Mouse (Mus musculus) heart, embryonic 12.5 days (tissue): ENCODE results near the gene Gm20538. TPM values are rescaled to one million over a fixed set of nuclear protein-coding genes. Genes with fewer than 3 reads are reported as not detected.
A peak's percentile ranks its signal among the peaks of the same experiment; 100 is the strongest.

Experiments
- ATAC-seq: fragments of 200-750 bp; cut with Nextera tagmentation; 2 replicates; pipeline ENCODE4 v1.8.0; 2017; ENCODE audit warnings: moderate TSS enrichment, moderate library complexity; ENCODE audit not compliant: insufficient number of reproducible peaks, low FRiP score
- H3K27ac ChIP-seq: fragments of 300-500 bp; sonication (generic); 2 replicates; pipeline ENCODE4 v1.5.1; 2016; ENCODE audit warnings: mild to moderate bottlenecking, moderate library complexity; ENCODE audit not compliant: poor library complexity, severe bottlenecking
- H3K27me3 ChIP-seq: fragments of 300-500 bp; sonication (generic); replicated peaks from 2 replicates; pipeline ENCODE4 v1.6.1; 2016; ENCODE audit warnings: mild to moderate bottlenecking, moderate library complexity
- H3K36me3 ChIP-seq: fragments of 300-500 bp; sonication (generic); 2 replicates; pipeline ENCODE4 v1.6.1; 2016; ENCODE audit warnings: mild to moderate bottlenecking, moderate library complexity
- H3K4me1 ChIP-seq: fragments of 300-500 bp; sonication (generic); replicated peaks from 2 replicates; pipeline ENCODE4 v1.6.1; 2016; ENCODE audit warnings: mild to moderate bottlenecking
- H3K4me2 ChIP-seq: fragments of 300-500 bp; sonication (generic); 2 replicates; pipeline ENCODE4 v1.6.1; 2016; ENCODE audit warnings: mild to moderate bottlenecking, moderate library complexity
- H3K4me3 ChIP-seq: fragments of 300-500 bp; sonication (generic); 2 replicates; pipeline ENCODE4 v1.5.1; 2016; ENCODE audit warnings: mild to moderate bottlenecking
- H3K9ac ChIP-seq: fragments of 300-500 bp; sonication (generic); 2 replicates; pipeline ENCODE4 v1.6.1; 2016; ENCODE audit warnings: mild to moderate bottlenecking, moderate library complexity
- H3K9me3 ChIP-seq: fragments of 300-500 bp; sonication (generic); replicated peaks from 2 replicates; pipeline ENCODE4 v1.6.1; 2016; ENCODE audit warnings: mild to moderate bottlenecking, moderate library complexity
- WGBS: fragments of 180-500 bp; shearing (Covaris S2); methylation state at CpG from one replicate; pipeline ENCODE4 v1.1.7; 2016; 5-methylcytosine and 5-hydroxymethylcytosine counted together
- polyA plus RNA-seq: library from polyadenylated mRNA; unstranded; fragments of >200 nt; fragmentation: Nextera tagmentation; extraction: Ambion mirVana; gene quantifications from 2 replicates; pipeline ENCODE4 v1.2.1, GENCODE M21; 2016

Gene Gm20538
- polyA plus RNA-seq, 1 experiment from 2014 or later, result not detected

- no peak overlapping the region for H3K4me2 ChIP-seq
- no peak overlapping the region for H3K4me3 ChIP-seq
- no peak overlapping the region for H3K27ac ChIP-seq
- H3K9me3 ChIP-seq, result peaks cover 4% of the 10 kb centered on the region
- peaks cover 16% of the 10 kb centered on the region for H3K27me3 ChIP-seq
- H3K36me3 ChIP-seq, result peaks cover 4% of the 10 kb centered on the region
- WGBS, result 34% methylated on average over 3 of the region's 3 CpGs
- ATAC-seq, result no peak
- no peaks in the 10 kb centered on the region for H3K4me1 ChIP-seq
- no peak overlapping the region for H3K9ac ChIP-seq
These were observed 17.3 kb downstream of the Gm20538 start for GRCm38 (mm10) chr19:44535376-44535775.

GRCm38 (mm10) chr19:44530018-44530417 is 22.6 kb downstream of the Gm20538 start:
- Histone ChIP-seq H3K4me3 (no peak overlapping the region), H3K4me2 (no peak overlapping the region), H3K9ac (no peak overlapping the region), H3K36me3 (no peaks in the 10 kb centered on the region), H3K27me3 (peaks cover 18% of the 10 kb centered on the region), H3K4me1 (no peaks in the 10 kb centered on the region), H3K9me3 (no peaks in the 10 kb centered on the region), H3K27ac (no peak overlapping the region)
- ATAC-seq, result no peak
- WGBS, result 70% methylated on average over 6 of the region's 6 CpGs

GRCm38 (mm10) chr19:44525551-44526205 is 27.0 kb downstream of the Gm20538 start:
- WGBS, result 73% methylated on average over 9 of the region's 9 CpGs
- H3K36me3 ChIP-seq, result no peaks in the 10 kb centered on the region
- no peak overlapping the region for H3K9ac ChIP-seq
- H3K27me3 ChIP-seq, result peaks cover 8% of the 10 kb centered on the region; the same call in 1 of the 2 replicates
- no peak overlapping the region for H3K4me2 ChIP-seq
- ATAC-seq, result no peak
- H3K4me3 ChIP-seq, result no peak overlapping the region
- no peak overlapping the region for H3K27ac ChIP-seq
- H3K9me3 ChIP-seq, result no peaks in the 10 kb centered on the region
- H3K4me1 ChIP-seq, result no peaks in the 10 kb centered on the region

- no peak overlapping the region for H3K9ac ChIP-seq
- H3K36me3 ChIP-seq, result no peaks in the 10 kb centered on the region
- no peak overlapping the region for H3K27ac ChIP-seq
- H3K9me3 ChIP-seq, result no peaks in the 10 kb centered on the region
- H3K4me1 ChIP-seq, result peaks cover 7% of the 10 kb centered on the region
- H3K4me3 ChIP-seq, result no peak overlapping the region
- peaks cover 53% of the 10 kb centered on the region for H3K27me3 ChIP-seq
- no peak for ATAC-seq
- WGBS, result 31% methylated on average over 7 of the region's 7 CpGs
- no peak overlapping the region for H3K4me2 ChIP-seq
These were observed 33.5 kb downstream of the Gm20538 start for GRCm38 (mm10) chr19:44519152-44519551.

- Histone ChIP-seq H3K36me3 (no peaks in the 10 kb centered on the region), H3K9ac (no peak overlapping the region), H3K27me3 (peaks cover 59% of the 10 kb centered on the region), H3K9me3 (no peaks in the 10 kb centered on the region), H3K4me2 (no peak overlapping the region), H3K4me1 (peaks cover 8% of the 10 kb centered on the region), H3K4me3 (no peak overlapping the region), H3K27ac (no peak overlapping the region)
- ATAC-seq, result 0 out of 2 replicates have a peak, but pooled peaks have one; percentile 40
- 52% methylated on average over 12 of the region's 12 CpGs for WGBS
These were observed 34.4 kb downstream of the Gm20538 start for GRCm38 (mm10) chr19:44517996-44518768.

GRCm38 (mm10) chr19:44515769-44516168 is 36.9 kb downstream of the Gm20538 start:
- Histone ChIP-seq H3K36me3 (no peaks in the 10 kb centered on the region), H3K9me3 (no peaks in the 10 kb centered on the region), H3K27me3 (peaks cover 83% of the 10 kb centered on the region), H3K27ac (no peak overlapping the region), H3K4me1 (peaks cover 23% of the 10 kb centered on the region), H3K4me3 (no peak overlapping the region), H3K9ac (no peak overlapping the region), H3K4me2 (no peak overlapping the region)
- ATAC-seq, result no peak
- 38% methylated on average over 6 of the region's 6 CpGs for WGBS

GRCm38 (mm10) chr19:44514521-44515451 is 37.8 kb downstream of the Gm20538 start:
- 24% methylated on average over 14 of the region's 14 CpGs for WGBS
- no peak overlapping the region for H3K4me2 ChIP-seq
- no peak overlapping the region for H3K4me3 ChIP-seq
- ATAC-seq, result no peak
- H3K4me1 ChIP-seq, result peaks cover 32% of the 10 kb centered on the region
- no peak overlapping the region for H3K9ac ChIP-seq
- H3K27ac ChIP-seq, result no peak overlapping the region
- peaks cover 92% of the 10 kb centered on the region for H3K27me3 ChIP-seq
- no peaks in the 10 kb centered on the region for H3K36me3 ChIP-seq
- no peaks in the 10 kb centered on the region for H3K9me3 ChIP-seq

- Histone ChIP-seq H3K4me2 (no peak overlapping the region), H3K4me1 (peaks cover 32% of the 10 kb centered on the region), H3K36me3 (no peaks in the 10 kb centered on the region), H3K27me3 (peaks cover 99% of the 10 kb centered on the region), H3K4me3 (no peak overlapping the region), H3K27ac (no peak overlapping the region), H3K9ac (no peak overlapping the region), H3K9me3 (no peaks in the 10 kb centered on the region)
- no peak for ATAC-seq
- WGBS, result 18% methylated on average over 7 of the region's 7 CpGs
These were observed 38.6 kb downstream of the Gm20538 start for GRCm38 (mm10) chr19:44513921-44514482.

- no peak overlapping the region for H3K4me3 ChIP-seq
- 24% methylated on average over 11 of the region's 11 CpGs for WGBS
- no peaks in the 10 kb centered on the region for H3K36me3 ChIP-seq
- H3K4me2 ChIP-seq, result no peak overlapping the region
- H3K27me3 ChIP-seq, result peaks cover 99% of the 10 kb centered on the region
- peaks cover 32% of the 10 kb centered on the region for H3K4me1 ChIP-seq
- ATAC-seq, result no peak
- no peak overlapping the region for H3K9ac ChIP-seq
- no peaks in the 10 kb centered on the region for H3K9me3 ChIP-seq
- H3K27ac ChIP-seq, result no peak overlapping the region
These were observed 39.4 kb downstream of the Gm20538 start for GRCm38 (mm10) chr19:44513054-44513833.

- H3K27ac ChIP-seq, result no peak overlapping the region
- peaks cover 95% of the 10 kb centered on the region for H3K27me3 ChIP-seq
- ATAC-seq, result no peak
- H3K9ac ChIP-seq, result no peak overlapping the region
- no peaks in the 10 kb centered on the region for H3K36me3 ChIP-seq
- H3K4me2 ChIP-seq, result no peak overlapping the region
- H3K4me3 ChIP-seq, result no peak overlapping the region
- WGBS, result 25% methylated on average over 5 of the region's 5 CpGs
- no peaks in the 10 kb centered on the region for H3K9me3 ChIP-seq
- H3K4me1 ChIP-seq, result peaks cover 32% of the 10 kb centered on the region
These were observed 40.0 kb downstream of the Gm20538 start for GRCm38 (mm10) chr19:44512601-44513000.
